Mouse (Mus musculus) lung, postnatal 10 days (tissue): Measurements from ENCODE around the gene Pitpnm1.

Experiments
- DNase-seq: peaks from one replicate; pipeline ENCODE4 v3.0.0; 2021

The Pitpnm1 gene

DNA sequence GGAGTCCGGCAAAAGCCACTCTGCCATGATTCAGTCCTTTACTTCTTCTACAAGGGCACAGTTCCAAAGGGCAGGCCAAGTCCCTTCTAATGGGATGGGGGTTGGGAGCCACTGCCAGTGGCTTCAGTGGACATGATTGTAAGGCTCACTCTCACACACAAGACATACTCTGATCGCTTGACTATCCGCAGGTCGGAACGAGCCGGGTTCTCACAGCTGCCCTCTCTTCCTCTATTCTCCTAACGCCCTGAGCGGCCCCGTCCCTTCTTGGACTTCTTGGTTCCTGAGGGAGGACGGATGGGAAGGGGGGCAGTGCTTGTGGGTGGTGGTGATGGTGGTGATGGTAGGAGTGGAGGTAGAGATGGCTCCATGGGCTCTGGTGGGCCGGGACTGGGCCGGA lies 57.0 kb downstream of the Pitpnm1 start:
- DNase-seq, result no peak

DNA sequence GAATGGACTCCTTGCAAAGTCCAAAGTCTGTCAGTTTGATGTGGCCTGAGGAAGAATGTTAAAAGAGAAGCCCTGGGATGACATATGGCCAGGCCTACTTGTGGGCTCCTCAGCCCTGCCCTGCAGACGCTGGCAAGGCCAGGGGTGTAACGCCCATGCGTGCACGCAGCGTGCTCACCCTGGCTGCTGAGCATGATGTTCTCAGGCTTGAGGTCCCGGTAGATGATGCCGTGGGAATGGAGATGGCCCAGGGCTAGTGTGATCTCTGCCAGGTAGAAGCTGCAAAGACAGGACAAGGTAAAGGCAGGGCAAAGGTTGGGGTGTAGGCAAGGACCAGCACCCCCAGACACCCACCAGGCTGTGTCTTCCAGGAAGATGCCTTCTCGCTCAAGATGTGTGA lies 59.3 kb downstream of the Pitpnm1 start:
- no peak for DNase-seq

DNA sequence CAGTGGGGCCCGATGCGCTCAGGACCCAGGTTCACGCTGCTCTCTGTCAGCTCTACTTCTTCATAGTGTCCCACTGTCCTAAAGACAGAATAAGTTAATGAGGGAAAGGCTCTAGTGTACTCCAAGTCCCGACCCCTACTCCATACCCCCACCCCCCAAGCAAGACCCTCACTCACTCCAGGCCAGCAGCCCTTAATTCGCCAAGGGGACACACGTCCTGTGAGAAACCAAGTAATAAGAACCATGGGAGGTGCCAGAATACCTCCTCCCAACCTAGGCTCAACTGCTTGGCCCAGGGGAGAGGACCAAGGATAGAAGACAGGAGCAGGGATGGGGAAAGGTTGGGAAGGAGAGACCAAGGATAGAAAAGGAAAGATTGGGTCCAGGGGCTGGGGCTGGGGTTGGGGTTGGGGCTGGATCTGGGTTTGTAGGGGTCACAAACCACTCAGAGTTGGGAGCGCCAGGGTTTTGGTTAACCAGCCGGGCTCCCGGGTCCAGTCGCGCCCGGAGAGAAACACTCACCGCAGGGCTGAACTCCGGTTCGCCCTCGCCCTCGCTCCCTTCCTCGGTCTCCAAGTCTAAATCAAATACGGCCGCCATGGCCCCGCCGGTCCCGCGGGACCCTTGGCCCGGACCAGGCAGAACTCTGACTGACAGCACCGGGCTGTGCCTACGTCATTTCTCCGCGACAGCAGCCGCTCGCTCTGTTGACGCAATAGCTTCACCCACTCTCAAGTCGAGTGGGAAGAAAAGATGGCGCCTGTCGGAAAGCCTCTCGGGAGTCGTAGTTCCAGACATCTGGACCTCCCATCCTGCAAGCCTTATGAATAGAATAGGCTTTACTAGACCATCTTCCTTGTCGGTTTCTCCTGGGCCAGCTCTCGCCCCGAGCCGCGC lies 63.1 kb downstream of the Pitpnm1 start, which contains the start of gene Rps6kb2:
TSS of gene Rps6kb2 (minus strand) at position 709 of the 897 bp plus-strand sequence.
- DNase-seq, result peak; percentile 97

DNA sequence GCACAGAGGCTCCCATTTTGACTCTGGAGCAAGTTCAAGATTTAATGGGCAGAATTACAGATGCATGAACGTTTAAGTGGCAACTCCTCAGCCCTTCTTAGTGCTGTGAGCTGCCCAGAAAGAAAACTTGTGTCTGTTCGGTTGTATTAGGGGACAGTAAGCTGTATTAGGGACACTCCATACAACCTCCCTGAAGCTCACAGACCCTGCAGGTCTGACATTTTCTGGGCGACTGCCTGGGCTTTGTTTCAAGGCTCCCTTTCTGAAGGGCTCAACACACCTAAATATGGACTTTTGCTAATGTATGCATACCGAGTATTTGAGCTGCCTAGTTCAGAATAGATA lies 63.7 kb downstream of the Pitpnm1 start:
- no peak for DNase-seq
